Mouse (Mus musculus) spleen, postnatal 36 days (tissue): Measurements from ENCODE around the gene Cabp2.

Experiments used
- DNase-seq, 2 experiments: peaks; one replicate each; pipeline ENCODE4 v3.0.0; 2022; ENCODE audit warnings: low spot score in 2 of 2, mixed read lengths in 1 of 2

Cabp2 gene

DNA sequence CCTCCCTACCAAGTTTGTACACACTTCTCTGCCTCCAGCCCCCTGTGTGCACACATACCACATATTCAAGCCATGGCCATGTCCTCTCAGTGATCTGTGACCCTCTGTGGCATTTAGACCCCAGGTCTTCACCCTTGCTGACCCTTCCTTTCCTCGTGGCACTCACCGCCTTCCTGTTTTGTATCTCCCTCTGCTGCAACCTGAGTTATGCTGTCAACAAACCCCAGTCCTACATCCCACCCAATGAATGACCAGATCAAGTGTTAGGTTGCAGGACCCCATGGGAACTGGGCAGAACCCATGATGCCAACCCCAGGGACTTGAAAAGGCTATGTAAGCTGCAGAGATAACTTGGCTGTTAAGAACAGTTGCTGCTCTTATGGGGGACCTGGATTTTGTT lies 20.7 kb downstream of the Cabp2 start:
- DNase-seq, result no peak

DNA sequence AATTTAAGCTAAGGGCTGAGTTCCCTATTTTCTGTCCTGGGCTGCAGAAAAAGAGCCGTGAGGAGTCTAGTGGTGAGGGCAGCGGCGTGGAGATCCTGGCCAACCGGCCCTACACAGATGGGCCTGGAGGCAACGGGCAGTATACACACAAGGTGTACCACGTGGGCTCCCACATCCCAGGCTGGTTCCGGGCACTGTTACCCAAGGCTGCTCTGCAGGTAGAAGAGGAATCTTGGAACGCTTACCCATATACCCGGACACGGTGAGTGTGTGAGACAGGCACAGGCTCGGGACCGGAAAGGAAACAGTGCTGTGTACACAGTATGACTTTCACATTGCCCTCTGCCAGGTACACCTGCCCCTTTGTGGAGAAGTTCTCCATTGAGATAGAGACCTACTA lies 21.2 kb downstream of the Cabp2 start:
- DNase-seq, result no peak

DNA sequence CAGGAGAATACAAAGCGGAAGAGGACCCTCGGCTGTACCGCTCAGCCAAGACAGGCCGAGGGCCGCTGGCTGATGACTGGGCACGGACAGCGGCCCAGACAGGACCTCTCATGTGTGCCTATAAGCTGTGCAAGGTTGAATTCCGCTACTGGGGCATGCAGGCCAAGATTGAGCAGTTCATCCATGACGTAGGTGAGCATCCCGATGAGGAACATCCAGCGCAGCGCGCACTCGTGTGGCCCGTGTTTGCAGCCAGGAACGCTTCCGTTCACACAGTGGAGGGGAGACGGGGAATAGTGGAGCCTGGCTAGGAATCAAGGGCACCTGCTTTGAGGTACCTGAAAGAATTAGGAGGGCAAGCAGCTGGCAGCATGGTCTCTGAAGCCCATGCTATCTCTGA lies 21.9 kb downstream of the Cabp2 start:
- no peak for DNase-seq

DNA sequence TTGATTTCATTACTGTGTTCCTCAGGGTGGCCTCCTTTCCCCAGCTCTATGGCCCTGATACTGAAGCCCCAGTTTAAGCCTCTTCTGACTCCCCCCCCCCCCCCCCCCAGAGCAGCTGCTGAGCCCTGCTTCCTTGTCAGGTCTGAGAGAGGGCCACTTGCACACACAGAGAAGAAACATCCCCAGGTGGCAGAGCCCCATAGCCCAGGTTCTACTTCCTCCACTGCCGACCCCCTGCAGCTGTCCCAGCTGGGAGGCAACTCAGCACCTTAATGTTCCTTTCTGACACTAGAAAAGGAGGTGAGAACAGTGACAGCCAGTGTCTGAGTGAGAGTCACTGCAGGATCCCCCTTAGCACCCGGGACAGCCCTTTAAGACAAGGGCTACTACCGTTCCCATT lies 22.4 kb downstream of the Cabp2 start:
- no peak for DNase-seq

DNA sequence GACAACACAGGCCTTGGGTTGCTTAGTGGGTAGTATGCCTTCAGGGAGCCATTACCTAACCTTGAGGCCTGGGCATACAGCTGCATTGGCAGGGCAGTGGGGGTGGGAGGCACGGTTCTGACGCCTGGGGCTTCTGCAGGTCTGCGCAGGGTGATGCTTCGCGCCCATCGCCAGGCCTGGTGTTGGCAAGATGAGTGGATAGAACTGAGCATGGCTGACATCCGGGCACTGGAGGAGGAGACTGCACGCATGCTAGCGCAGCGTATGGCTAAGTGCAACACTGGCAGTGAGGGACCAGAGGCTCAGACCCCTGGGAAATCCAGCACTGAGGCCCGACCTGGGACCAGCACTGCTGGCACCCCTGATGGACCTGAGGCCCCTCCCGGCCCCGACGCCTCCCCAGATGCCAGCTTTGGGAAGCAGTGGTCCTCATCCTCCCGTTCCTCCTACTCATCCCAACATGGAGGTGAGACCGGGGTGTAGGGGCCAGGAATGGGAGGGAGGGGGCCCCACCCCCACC lies 23.4 kb downstream of the Cabp2 start:
- DNase-seq, result no peak

DNA sequence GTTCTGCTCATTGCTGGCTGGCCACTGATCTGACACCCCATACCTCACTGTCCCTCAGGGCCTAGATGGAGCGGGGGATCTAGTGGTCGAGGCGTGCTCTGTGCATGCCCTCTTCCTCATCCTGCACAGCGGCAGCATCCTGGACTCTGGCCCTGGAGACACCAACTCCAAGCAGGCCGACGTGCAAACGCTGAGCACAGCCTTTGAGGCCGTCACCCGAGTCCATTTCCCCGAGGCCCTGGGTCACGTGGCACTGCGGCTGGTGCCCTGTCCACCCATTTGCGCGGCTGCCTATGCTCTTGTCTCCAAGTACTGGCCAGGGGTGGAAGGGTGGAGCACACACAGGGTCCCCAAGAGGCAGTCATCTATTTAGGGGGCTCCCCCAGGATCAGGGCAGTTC lies 25.3 kb downstream of the Cabp2 start:
- DNase-seq, result no peak

DNA sequence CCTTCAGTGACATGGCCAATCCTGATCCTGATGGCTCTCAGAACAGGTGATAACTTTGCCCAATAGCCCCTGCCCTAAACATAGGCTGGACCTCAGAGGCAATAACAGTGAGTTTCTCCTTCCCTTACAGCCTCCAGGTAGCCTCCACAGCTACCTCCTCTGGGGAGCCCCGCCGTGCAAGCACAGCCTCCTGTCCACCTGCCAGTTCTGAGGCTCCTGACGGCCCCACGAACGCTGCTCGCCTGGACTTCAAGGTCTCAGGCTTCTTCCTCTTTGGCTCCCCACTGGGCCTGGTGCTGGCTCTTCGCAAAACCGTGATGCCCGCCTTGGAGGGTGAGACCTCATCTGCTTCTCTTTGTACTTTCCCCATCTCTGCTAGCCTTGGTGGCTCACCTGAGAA lies 27.2 kb downstream of the Cabp2 start:
- no peak for DNase-seq

DNA sequence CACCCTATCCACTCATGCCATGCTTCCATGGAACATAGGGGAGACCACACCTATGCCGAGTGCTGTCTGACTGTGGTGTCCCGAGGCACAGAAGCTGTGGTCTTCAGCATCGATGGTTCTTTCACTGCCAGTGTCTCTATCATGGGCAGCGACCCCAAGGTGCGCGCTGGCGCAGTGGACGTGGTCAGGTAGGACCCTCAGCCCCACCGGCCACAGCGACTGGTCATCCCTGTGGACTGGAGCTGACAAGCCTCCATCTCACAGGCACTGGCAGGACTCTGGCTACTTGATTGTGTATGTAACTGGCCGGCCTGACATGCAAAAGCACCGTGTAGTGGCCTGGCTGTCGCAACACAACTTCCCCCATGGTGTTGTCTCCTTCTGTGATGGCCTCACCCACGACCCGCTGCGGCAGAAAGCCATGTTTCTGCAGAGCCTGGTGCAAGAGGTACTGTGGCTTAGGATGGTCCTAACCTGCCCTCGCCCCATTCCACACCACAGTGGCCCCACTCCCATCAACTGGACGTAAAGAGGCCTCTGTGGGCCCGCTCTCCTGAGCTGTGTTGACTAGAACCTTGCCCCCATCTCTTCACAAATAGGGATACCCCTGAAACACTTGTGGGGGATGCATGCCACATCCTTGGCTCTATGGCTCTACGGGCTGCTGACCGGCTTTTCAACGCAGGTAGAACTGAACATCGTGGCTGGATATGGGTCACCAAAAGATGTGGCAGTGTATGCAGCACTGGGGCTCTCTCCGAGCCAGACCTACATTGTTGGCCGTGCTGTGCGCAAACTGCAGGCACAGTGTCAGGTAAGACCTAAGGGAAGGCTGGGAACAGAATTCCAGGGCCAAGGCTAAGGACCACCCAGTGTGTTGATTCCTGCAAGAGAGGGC lies 30.9 kb downstream of the Cabp2 start:
- no peak for DNase-seq

DNA sequence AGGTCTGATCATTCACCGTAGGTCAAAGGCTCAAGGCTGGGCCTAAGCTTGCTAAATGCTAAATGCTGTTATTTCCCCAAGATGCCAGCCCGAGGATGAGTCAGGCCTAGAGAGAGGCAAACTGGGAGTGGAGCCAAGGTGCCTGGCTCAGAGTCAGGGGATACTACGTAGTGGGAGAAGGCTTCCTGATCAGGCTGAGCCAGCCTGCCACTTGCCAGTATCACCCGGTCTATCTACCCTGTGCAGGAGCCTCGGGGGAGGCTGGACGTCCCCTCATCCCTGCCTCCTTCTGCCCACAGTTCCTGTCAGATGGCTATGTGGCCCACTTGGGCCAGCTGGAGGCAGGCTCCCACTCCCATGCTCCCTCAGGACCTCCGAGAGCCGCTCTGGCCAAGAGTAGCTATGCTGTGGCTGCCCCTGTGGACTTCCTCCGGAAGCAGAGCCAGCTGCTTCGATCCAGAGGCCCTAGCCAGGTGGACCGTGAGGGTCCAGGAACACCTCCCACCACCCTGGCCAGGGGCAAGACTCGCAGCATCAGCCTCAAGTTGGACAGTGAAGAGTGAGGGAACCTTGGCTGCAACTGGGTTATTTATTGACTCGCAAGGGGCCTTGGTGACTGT lies 31.9 kb downstream of the Cabp2 start:
- peak; percentile 75 to 86 for DNase-seq

DNA sequence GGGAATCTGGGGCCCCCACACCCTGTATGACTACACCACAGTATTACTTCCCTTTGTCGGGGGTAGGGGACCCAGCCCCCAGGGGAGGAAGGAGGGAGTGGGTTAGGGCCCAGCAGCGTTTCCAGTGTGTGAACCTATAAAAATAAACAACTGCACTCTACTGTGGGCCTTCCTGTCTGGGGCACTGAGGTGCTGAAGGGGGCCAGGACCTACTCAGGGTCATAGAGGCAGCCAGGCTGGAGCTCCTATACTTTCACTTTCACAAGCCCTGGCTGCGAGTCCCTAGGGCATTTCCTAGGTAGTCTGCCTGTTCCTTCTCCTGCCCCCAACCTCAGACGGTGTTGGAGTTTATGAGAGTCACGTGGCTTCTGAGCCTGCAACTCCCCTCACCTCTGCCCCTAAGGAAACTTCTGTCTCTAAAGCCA lies 32.4 kb downstream of the Cabp2 start:
- DNase-seq, result peak; percentile 84 to 88

DNA sequence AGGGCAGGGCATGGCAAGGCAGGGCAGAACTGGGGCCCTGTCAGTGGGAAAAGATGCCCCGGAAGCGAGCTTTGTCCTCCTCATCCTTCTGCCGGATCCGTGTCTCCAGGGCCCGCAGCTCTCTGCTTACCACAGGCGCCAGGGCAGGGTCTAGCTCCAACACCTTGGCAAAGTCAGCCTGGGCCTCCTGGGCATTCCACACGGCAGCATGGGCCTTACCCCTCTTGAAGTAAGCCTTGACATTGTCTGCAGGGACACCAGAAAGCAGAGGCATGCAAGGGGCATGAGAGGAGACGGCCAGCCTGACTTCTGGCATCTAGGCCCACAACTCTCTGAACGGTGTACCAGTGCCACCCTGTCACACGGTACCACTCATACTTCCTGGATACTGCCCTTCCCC lies 33.2 kb downstream of the Cabp2 start:
- no peak for DNase-seq

DNA sequence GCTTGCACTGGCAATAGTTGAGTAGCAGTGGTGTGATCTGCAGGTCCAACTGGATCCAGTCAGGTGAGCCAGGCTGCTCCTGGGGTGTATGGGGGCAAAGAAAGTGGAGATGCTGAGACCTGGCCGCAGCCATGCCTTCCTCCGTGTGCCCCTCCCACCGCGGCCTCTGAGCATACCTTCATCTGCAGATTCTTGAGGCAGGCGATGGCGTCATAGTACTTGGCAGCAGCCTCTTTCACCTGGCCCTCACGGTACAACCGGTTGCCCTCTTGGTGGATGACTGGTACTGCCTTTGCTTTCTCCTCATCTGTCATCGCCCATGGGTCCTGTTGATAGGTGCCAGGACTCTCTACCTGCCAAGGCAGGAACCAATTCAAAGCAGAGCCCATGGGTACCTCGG lies 33.8 kb downstream of the Cabp2 start:
- DNase-seq, result no peak

DNA sequence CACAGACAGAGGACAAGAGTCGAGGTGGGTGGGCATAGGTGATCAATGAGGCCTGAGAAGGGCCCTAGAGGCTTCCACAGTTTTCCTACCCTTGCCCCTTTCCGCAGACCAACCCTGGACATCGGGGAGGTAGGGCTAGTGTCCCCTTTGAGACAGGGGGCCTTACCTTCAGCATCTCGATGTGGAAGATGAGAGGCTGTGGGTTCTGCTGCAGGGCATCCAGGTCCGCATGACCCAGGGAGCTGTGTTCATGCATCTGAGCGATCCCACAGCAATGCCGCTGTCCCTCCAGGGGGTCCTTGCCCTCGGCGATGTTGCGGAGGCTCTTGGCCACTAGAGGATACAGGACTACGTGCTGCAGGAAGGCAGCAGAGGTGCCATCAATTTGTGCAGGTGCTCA lies 34.4 kb downstream of the Cabp2 start:
- no peak for DNase-seq

DNA sequence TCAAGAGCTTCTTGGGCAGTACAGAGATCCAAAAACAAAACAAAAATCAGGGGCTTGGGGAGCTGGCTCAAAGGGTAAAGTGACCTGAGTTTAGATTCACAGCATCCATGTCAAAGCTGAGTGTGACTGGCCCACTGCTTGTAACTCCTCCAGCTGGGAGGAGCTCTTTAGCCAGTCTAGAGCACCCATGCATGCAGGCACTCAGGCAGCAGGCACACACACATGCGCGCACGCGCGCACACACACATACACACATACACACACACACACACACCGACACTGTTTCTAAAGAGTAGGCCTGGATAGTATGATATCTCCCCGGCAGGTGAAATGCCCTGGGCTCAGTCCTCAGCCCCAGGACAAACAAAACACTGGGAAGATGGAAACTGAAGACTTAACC lies 35.6 kb downstream of the Cabp2 start:
- peak; percentile 31 to 51 for DNase-seq

DNA sequence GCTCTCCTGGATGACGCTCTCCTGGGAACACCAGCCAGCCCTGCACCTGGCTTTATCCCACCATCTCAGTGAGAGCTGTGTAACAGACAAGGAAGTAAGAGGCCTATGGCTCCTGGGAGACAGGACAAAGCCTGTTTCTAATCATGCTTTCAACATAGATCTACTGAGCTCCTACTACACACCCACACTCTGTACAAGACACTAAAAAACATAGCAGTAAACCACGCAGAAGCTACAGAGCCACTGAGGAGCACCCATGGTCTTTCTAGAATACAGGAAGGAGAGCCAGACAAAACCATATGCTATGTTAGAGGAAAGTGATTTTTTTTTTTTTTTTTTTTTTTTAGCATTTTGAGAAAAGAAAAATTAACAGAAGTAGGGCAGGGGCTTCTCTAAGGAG lies 37.0 kb downstream of the Cabp2 start:
- no peak for DNase-seq

DNA sequence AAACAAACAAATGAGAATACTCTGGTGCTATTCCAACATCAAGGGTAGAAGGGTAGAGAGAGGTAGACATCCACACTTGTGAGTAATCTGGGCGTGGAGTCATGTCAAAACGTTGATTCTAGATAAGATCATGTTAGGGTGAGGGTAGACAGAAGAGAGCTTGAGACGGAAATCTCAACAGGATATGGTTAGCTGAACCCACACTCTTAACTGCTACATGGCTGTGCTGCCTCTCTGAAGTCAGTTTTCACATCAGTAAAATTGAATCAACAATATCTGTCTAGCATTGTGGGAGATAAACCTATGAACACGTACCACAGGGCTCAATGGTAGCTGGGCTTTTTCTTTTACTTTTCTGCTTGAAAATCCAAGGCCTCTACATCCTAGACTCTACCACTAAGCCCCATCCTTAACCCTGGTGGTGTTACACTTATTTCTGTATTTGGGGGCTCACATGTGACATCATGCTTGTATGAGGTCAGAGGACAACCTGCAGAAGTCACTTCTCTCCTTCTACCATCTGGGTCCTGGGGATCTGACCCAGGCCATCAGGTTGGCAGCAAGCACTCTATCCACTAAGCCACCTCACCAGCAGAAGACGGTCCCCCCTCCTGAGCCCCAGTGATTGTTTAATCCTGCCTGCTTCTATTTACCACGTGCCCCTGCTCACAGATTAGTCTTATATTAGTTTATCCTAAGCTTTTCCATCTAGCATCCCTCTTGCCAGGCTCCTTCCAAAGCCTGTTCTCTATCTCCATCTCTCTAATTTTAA lies 38.5 kb downstream of the Cabp2 start:
- peak; percentile 48 to 59 for DNase-seq

DNA sequence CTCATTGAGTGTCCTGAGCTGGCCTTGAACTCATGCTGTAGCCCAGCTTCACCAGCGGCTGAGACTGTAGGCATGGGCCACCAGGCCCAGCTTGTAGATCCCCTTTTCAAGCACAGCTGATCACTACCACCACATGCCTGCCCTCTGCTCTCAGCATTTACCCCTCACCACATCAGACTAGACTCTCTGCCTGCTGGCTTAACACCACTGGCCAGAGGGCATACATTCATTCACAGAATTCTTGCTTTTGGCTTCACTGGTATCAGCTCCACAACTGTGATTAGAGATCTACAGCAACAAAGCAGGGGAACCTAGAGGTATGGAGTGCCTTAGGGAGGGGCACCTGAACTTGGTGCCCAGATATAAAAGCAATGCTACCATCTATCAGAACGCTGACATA lies 39.1 kb downstream of the Cabp2 start:
- no peak for DNase-seq

DNA sequence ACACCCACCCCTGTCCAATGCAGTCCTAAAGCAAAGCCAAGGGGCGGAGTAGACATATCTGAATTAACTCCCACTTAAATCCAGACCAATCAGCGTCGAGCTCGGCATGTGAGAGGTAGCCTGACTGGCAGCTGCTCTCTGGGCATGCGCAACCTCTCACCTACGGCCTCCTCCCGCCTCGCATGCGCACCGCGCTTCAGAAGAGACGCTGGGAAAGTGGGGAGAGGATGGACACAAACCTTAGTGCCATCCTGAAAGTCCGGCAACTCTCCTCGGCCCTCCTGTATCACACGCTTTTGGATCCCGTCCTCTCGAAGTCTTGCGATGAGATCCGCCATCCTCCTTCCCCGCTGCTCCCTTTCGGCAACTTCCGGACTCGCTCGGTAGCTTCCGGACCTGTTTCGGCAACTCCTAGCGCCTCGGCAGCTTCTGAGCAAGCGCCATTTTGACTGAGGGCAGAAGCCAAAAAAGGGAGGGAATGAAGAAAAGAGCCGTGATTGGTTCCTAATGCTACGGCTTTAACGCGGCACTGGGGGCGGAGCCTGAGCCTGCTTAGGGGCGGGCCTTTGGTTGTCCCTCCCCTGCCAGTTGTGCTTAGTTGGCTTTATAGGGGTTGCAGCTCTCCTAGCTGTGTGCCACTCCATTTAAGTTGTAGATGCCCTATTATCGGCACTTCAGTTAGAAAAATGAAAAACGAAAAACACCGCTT lies 39.9 kb downstream of the Cabp2 start:
- peak; percentile 98 to 99 for DNase-seq

DNA sequence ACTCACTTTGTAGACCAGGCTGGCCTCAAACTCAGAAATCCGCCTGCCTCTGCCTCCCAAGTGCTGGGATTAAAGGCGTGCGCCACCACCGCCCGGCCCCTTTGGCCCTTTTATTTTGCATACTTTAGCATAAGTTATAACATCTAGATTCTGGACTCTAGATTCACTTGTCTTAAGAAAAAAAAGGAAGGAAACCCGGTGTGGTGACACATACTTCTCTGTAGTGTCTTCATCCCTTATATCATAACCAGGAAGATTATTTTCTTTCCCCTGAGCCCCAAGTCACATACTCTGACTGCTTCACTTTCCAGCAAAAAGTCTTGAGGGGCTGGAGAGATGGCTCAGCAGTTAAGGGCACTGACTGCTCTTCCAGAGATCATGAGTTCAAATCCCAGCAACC lies 40.5 kb downstream of the Cabp2 start:
- DNase-seq, result peak in 1 of 2 experiments; percentile 45

DNA sequence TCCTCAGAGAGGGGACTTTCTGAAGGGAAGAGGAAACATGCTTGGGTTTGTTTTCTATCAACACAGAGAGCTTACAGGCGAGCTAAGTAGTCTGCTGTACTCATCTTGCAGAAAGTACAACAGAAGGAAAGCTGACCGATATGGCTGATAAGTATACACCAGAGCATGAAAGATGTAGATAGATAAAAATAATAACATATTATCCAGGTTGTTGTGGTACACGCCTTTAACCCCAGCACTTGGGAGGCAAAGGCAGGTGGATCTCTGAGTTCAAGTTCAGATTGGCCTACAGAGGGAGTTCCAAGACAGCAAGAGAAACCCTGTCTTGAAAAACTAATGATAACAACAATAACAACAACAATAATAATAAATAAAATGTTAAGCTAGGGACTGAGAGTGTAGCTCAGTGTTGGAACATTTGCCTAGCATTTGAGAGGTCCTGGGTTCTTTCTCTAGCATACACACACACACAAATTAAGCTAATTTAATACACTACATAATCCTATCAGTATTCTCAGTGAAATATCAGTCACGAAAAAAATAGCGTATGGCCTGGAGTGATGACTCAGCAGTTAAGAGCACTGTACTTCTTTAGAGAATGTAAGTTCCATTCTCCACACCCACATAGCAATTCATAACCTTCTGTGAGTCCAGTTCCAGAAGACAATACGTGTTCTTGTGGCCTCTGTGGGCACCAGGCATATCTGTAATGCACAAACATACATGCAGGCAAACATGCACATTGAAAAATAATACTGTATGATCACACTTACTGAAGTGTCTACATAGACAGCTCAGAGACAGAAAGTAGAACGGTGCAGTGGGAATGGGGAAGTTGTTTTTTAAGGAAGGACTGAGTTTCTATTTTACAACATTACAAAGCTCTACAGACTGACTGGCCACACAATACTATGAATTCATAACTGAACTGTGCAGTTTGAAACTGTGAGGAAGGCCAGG lies 41.3 kb downstream of the Cabp2 start:
- DNase-seq, result peak in 1 of 2 experiments; percentile 50

DNA sequence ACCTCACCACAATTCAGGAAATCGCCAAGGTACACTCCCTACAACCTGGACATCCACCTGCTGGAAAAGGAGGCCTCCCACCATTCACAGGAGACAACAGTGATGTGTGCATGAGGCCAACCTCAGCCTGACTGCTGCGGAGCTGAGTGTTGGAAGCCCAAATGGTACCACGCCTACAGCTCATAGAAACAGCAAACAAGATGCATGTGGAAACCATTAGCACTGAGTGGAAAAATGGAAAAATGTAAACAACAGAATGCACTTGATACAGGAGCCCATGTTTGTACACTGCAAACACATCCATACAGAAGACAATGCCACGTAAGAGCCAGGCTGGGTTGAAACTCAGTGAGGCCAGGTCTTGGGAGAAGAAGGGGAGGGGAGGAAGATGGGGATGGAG lies 43.1 kb downstream of the Cabp2 start:
- DNase-seq, result no peak
